Mouse (Mus musculus): ENCODE measurements at regions not wholly inside any gene's neighbourhood (a gene's known extent, or its start where the extent isn't known, plus 50 kb on each side); places are given as distances from the start of the nearest gene placed in this dataset.
A peak's percentile ranks its signal among the peaks of the same experiment; 100 is the strongest.

DNA sequence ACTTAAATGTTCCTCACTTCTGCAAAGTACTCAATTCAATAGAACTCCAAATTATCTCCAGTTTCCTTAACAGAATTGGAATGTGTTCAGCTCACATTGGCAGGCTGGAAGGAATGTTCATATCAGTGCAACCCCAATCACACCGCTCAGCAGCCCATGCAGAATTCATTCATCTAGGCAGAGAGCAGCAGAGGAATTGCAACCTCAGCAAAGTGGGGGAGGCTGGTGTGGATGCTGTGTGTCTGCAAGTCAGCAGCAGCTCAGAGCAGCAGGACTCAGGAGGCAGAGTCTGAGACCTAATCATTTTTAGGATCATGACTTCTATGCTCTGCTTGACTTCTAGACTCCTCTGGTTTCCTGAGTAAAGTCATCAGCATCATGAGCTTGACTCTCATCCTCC, 100.7 kb upstream of the Chrna7 start:
- no peaks in the 10 kb centered on the region for H3K27me3 ChIP-seq (ENCODE audit: control insufficient read depth, insufficient read depth, low read depth, low read length)
- WGBS (ENCODE audit: insufficient replicate concordance) = 54% methylated on average over 1 of the region's 1 CpGs

DNA sequence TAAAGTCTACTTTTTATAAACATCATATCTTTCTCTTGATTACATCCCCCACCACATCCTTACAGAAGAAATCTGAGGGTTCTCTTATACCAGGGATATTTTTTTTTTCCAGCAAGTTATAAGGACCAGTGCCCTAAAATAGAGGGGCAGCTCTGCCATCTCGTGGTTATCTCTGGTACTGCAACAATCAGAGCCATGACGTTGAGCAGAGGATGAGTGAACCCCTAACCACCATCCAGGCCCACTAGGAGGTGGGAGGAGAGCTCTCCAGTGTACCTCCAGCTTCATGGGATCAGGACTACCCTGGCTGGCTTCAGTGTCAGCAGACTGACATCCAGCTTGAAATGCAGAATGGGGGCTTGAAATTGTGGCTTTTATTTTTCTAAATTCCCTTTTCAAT, 107.2 kb upstream of the Chrna7 start:
- Histone ChIP-seq H3K27me3 (ENCODE audit: control insufficient read depth, insufficient read depth, low read depth, low read length) (no peaks in the 10 kb centered on the region), H3K9ac (ENCODE audit: low read depth, low read length) (no peak overlapping the region), H3K4me1 (ENCODE audit: control insufficient read depth, low read depth, low read length) (no peaks in the 10 kb centered on the region), H3K4me3 (ENCODE audit: low read depth, low read length) (no peak overlapping the region), H3K9me3 (replicated peaks; ENCODE audit: control insufficient read depth, low read length) (no peaks in the 10 kb centered on the region), H3K4me2 (ENCODE audit: low read depth, low read length) (no peak overlapping the region), H3K27ac (ENCODE audit: low read length) (no peak overlapping the region), H3K36me3 (ENCODE audit: control insufficient read depth, insufficient read depth) (no peaks in the 10 kb centered on the region)
- ATAC-seq (ENCODE audit: low read depth) = no peak
- WGBS (ENCODE audit: insufficient replicate concordance) = 0% methylated on average over 2 of the region's 2 CpGs

More for the DNA sequence above, 100.7 kb upstream of the Chrna7 start:
- ATAC-seq (ENCODE audit: low read depth) = no peak
- H3K4me1 ChIP-seq (ENCODE audit: control insufficient read depth, low read depth, low read length) = no peaks in the 10 kb centered on the region
- no peak overlapping the region for H3K27ac ChIP-seq (ENCODE audit: low read length)
- no peak overlapping the region for H3K4me3 ChIP-seq (ENCODE audit: low read depth, low read length)
- no peak overlapping the region for H3K4me2 ChIP-seq (ENCODE audit: low read depth, low read length)
- no peaks in the 10 kb centered on the region for H3K36me3 ChIP-seq (ENCODE audit: control insufficient read depth, insufficient read depth)
- no peaks in the 10 kb centered on the region for H3K9me3 ChIP-seq (replicated peaks; ENCODE audit: control insufficient read depth, low read length)
- H3K9ac ChIP-seq (ENCODE audit: low read depth, low read length) = no peak overlapping the region

DNA sequence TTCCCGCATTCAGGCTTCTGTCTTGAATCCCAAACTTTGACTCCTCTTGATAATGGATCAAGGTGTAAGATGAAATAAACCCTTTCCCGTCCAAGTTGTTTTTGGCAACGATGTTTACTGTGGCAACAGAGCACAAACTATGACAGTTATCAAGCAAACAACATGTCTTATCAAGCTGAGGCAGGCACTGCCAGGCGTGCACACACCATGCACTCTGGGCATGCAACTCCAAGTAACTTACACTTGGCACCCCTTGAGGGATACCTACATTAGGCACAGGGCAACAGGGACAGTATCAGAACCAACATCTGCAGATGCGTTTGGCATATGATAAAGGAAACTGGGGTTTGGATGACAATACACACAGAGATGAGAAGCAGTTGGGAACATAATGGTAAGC, 108.8 kb upstream of the Chrna7 start:
- H3K4me2 ChIP-seq (ENCODE audit: low read depth, low read length) = no peak overlapping the region
- no peak overlapping the region for H3K4me3 ChIP-seq (ENCODE audit: low read depth, low read length)
- no peaks in the 10 kb centered on the region for H3K27me3 ChIP-seq (ENCODE audit: control insufficient read depth, insufficient read depth, low read depth, low read length)
- no peaks in the 10 kb centered on the region for H3K9me3 ChIP-seq (replicated peaks; ENCODE audit: control insufficient read depth, low read length)
- H3K9ac ChIP-seq (ENCODE audit: low read depth, low read length) = no peak overlapping the region
- H3K4me1 ChIP-seq (ENCODE audit: control insufficient read depth, low read depth, low read length) = no peaks in the 10 kb centered on the region
- no peaks in the 10 kb centered on the region for H3K36me3 ChIP-seq (ENCODE audit: control insufficient read depth, insufficient read depth)
- 53% methylated on average over 5 of the region's 5 CpGs for WGBS (ENCODE audit: insufficient replicate concordance)
- no peak for ATAC-seq (ENCODE audit: low read depth)
- H3K27ac ChIP-seq (ENCODE audit: low read length) = no peak overlapping the region

DNA sequence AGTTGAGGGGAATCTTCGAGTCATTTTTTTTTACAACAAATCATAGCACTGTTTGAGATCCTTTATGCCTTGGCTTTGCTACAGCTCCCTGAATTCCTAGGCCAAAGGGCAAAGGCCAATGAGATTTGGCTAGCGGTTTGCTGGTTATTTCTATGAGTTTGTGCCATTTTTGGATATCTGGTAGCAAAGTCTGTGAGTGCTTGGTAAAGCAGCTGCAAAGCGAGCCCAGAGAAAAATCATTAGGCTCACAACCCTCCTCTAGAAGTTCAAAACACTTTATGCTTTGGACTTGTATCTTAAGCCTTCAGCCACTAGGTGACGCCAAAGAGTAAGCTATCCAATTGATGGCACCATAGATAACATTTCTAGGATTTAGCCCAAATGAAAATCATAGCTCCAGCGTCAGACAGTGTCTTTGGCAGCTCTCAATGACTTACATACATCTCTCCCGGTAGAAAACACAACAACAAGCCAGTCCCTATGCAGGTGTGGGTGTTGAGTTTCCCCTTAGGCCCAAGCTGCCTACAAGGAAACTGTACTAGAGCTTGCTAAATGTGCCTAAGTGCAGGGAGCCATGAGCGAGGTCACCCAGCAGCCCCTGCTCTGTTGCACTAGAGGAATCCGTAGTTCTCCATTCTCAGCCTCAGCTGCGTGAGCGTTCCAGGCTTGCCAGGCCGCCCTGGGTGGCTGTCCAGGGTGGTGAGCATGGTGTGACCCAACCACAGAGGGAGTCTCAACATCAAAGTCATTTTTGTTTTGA, 109.8 kb upstream of the Chrna7 start:
- Histone ChIP-seq H3K27ac (ENCODE audit: low read length) (no peak overlapping the region), H3K9ac (ENCODE audit: low read depth, low read length) (no peak overlapping the region)
- WGBS (ENCODE audit: insufficient replicate concordance) = 24% methylated on average over 11 of the region's 11 CpGs

DNA sequence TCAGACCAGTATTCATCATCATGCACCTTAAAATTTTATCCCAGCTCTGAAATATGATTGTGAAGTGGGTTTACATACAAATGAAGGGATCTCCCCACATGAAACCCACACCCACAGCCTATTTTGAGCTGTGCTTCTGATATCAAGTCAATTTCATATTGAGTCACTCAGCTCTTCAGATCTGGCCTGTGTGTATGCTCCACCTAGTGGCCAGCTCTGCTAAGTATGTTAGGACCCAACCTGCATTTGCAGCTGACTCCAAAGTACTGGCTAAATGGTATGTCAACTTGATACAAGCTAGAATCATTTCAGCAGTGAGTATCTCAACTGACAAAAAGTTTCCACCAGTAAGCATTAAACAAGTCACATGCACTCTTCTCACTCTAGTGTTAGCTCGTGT, 109.4 kb upstream of the Otud7a start:
- no peaks in the 10 kb centered on the region for H3K36me3 ChIP-seq (ENCODE audit: control insufficient read depth, insufficient read depth)
- 6% methylated on average over 1 of the region's 1 CpGs for WGBS (ENCODE audit: insufficient replicate concordance)
- H3K4me1 ChIP-seq (ENCODE audit: control insufficient read depth, low read depth, low read length) = no peaks in the 10 kb centered on the region
- no peaks in the 10 kb centered on the region for H3K9me3 ChIP-seq (replicated peaks; ENCODE audit: control insufficient read depth, low read length)
- no peaks in the 10 kb centered on the region for H3K27me3 ChIP-seq (ENCODE audit: control insufficient read depth, insufficient read depth, low read depth, low read length)
- no peak overlapping the region for H3K9ac ChIP-seq (ENCODE audit: low read depth, low read length)
- no peak overlapping the region for H3K4me2 ChIP-seq (ENCODE audit: low read depth, low read length)
- H3K4me3 ChIP-seq (ENCODE audit: low read depth, low read length) = no peak overlapping the region
- H3K27ac ChIP-seq (ENCODE audit: low read length) = no peak overlapping the region
- ATAC-seq (ENCODE audit: low read depth) = no peak

More for the DNA sequence above, 109.8 kb upstream of the Chrna7 start:
- Histone ChIP-seq H3K4me1 (ENCODE audit: control insufficient read depth, low read depth, low read length) (no peaks in the 10 kb centered on the region), H3K9me3 (replicated peaks; ENCODE audit: control insufficient read depth, low read length) (no peaks in the 10 kb centered on the region), H3K27me3 (ENCODE audit: control insufficient read depth, insufficient read depth, low read depth, low read length) (no peaks in the 10 kb centered on the region), H3K4me2 (ENCODE audit: low read depth, low read length) (no peak overlapping the region), H3K4me3 (ENCODE audit: low read depth, low read length) (no peak overlapping the region), H3K36me3 (ENCODE audit: control insufficient read depth, insufficient read depth) (no peaks in the 10 kb centered on the region)
- no peak for ATAC-seq (ENCODE audit: low read depth)

DNA sequence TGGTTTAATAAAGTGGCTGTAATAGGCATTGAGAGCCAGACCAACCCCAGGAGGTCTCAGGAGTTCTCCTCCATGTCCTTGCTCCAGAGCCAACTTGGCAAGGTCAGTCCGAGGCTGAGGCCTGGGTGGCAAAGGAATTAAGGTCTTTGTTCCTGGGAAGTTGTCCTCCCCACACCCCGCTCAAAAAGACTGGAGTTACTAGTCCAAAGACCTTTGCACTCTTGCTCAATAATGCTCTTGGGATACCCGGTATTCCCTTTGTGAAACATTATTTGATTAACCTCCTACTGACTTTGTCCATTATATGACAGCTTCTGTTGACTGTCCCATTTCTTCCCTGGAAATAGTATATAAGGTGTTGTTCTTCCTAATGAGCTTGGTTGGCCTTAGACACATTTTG, 108.5 kb upstream of the Otud7a start:
- Histone ChIP-seq H3K36me3 (ENCODE audit: control insufficient read depth, insufficient read depth) (no peaks in the 10 kb centered on the region), H3K4me3 (ENCODE audit: low read depth, low read length) (no peak overlapping the region), H3K27me3 (ENCODE audit: control insufficient read depth, insufficient read depth, low read depth, low read length) (no peaks in the 10 kb centered on the region), H3K27ac (ENCODE audit: low read length) (no peak overlapping the region), H3K9me3 (replicated peaks; ENCODE audit: control insufficient read depth, low read length) (no peaks in the 10 kb centered on the region), H3K9ac (ENCODE audit: low read depth, low read length) (no peak overlapping the region), H3K4me2 (ENCODE audit: low read depth, low read length) (no peak overlapping the region), H3K4me1 (ENCODE audit: control insufficient read depth, low read depth, low read length) (no peaks in the 10 kb centered on the region)
- ATAC-seq (ENCODE audit: low read depth) = peak; percentile 64; the same call in 1 of the 2 replicates
- 30% methylated on average over 3 of the region's 3 CpGs for WGBS (ENCODE audit: insufficient replicate concordance)

DNA sequence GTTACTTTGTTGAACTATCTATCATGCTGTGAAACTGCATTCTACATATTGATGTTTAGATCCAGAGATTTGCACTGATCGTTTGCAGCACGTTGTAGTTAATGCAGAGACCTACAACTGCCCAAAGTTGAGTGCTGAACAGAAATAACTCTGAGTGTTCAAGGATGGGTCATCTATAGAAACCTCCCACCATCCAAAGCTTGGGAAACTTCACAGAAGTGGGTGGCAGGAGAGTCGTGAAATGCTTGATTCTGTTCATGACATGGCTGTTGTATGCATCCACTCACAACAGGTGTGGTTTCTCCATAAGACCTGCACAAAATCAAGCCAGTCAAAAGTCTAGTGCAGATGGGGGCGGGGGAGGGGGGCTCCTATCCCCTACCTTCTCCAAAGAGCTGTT, 102.8 kb upstream of the Otud7a start:
- no peak overlapping the region for H3K4me3 ChIP-seq (ENCODE audit: low read depth, low read length)

DNA sequence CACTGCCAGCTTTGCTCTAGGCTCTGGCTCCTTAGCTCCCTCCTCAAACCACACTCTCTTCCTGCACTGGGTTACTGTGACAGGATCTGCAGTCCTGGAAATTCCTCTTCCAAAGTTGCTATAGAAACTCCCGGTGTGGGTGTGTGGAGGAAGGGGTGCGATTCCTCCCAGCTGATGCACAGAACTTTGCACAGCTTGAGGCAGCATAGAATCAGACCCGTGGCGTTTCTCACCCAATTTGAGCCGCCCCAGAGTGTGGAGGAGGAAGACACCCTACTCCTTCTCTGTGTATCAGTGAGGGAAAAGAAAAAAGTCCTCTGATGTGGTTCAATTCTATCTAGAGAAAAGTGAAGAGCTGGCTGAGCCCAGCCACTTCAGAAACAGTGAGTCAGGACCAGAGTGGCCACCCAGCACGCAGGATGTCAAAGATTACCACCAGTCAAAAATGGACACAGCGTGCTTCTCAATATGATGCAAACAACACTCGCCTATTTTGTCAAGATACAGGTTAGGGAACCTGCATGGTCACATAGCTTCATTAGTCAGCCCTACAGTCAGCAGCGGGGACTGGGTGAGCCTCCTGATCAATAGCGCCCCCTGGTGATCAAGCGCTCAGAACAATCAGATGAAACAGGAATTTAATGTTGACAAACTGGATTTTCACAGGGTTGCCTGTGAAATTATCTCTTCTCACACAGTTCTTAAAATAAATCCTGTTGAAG, 98.7 kb upstream of the Otud7a start:
- no peak overlapping the region for H3K9ac ChIP-seq (ENCODE audit: low read depth, low read length)
- no peak overlapping the region for H3K27ac ChIP-seq (ENCODE audit: low read length)
- H3K4me3 ChIP-seq (ENCODE audit: low read depth, low read length) = no peak overlapping the region
- H3K9me3 ChIP-seq (replicated peaks; ENCODE audit: control insufficient read depth, low read length) = no peaks in the 10 kb centered on the region
- no peaks in the 10 kb centered on the region for H3K27me3 ChIP-seq (ENCODE audit: control insufficient read depth, insufficient read depth, low read depth, low read length)
- 26% methylated on average over 11 of the region's 11 CpGs for WGBS (ENCODE audit: insufficient replicate concordance)
- no peaks in the 10 kb centered on the region for H3K36me3 ChIP-seq (ENCODE audit: control insufficient read depth, insufficient read depth)
- no peak for ATAC-seq (ENCODE audit: low read depth)
- H3K4me1 ChIP-seq (ENCODE audit: control insufficient read depth, low read depth, low read length) = no peaks in the 10 kb centered on the region
- H3K4me2 ChIP-seq (ENCODE audit: low read depth, low read length) = no peak overlapping the region

More for the DNA sequence above, 102.8 kb upstream of the Otud7a start:
- ATAC-seq (ENCODE audit: low read depth) = no peak
- 48% methylated on average over 4 of the region's 4 CpGs for WGBS (ENCODE audit: insufficient replicate concordance)
- H3K27ac ChIP-seq (ENCODE audit: low read length) = no peak overlapping the region
- no peaks in the 10 kb centered on the region for H3K36me3 ChIP-seq (ENCODE audit: control insufficient read depth, insufficient read depth)
- H3K9ac ChIP-seq (ENCODE audit: low read depth, low read length) = no peak overlapping the region
- H3K4me2 ChIP-seq (ENCODE audit: low read depth, low read length) = no peak overlapping the region
- H3K9me3 ChIP-seq (replicated peaks; ENCODE audit: control insufficient read depth, low read length) = no peaks in the 10 kb centered on the region
- no peaks in the 10 kb centered on the region for H3K27me3 ChIP-seq (ENCODE audit: control insufficient read depth, insufficient read depth, low read depth, low read length)
- H3K4me1 ChIP-seq (ENCODE audit: control insufficient read depth, low read depth, low read length) = no peaks in the 10 kb centered on the region

DNA sequence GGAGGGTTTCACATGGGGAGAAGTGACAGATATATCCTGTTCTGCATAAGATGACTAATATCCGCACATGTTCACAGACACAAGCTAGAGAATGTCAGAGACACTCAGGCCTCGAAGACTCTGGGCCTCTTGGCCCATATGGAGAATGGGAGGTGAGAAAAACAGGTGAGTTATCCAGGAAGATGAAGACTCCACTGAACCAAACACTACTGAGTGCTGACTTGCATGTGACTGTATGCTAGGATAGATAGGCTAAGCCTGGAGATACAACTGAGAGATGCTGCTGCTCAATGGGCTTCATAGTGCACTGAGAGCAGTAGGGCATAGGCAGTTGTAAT, 98.2 kb upstream of the Otud7a start:
- 55% methylated on average over 2 of the region's 2 CpGs for WGBS (ENCODE audit: insufficient replicate concordance)
- Histone ChIP-seq H3K36me3 (ENCODE audit: control insufficient read depth, insufficient read depth) (no peaks in the 10 kb centered on the region), H3K9me3 (replicated peaks; ENCODE audit: control insufficient read depth, low read length) (no peaks in the 10 kb centered on the region), H3K4me1 (ENCODE audit: control insufficient read depth, low read depth, low read length) (no peaks in the 10 kb centered on the region), H3K9ac (ENCODE audit: low read depth, low read length) (no peak overlapping the region), H3K4me2 (ENCODE audit: low read depth, low read length) (no peak overlapping the region), H3K27me3 (ENCODE audit: control insufficient read depth, insufficient read depth, low read depth, low read length) (no peaks in the 10 kb centered on the region), H3K4me3 (ENCODE audit: low read depth, low read length) (no peak overlapping the region), H3K27ac (ENCODE audit: low read length) (no peak overlapping the region)
- ATAC-seq (ENCODE audit: low read depth) = no peak
